Mouse (Mus musculus): Measurements from ENCODE around the gene Mcm10.
A peak's percentile ranks its signal among the peaks of the same experiment; 100 is the strongest.

Gene Mcm10

DNA sequence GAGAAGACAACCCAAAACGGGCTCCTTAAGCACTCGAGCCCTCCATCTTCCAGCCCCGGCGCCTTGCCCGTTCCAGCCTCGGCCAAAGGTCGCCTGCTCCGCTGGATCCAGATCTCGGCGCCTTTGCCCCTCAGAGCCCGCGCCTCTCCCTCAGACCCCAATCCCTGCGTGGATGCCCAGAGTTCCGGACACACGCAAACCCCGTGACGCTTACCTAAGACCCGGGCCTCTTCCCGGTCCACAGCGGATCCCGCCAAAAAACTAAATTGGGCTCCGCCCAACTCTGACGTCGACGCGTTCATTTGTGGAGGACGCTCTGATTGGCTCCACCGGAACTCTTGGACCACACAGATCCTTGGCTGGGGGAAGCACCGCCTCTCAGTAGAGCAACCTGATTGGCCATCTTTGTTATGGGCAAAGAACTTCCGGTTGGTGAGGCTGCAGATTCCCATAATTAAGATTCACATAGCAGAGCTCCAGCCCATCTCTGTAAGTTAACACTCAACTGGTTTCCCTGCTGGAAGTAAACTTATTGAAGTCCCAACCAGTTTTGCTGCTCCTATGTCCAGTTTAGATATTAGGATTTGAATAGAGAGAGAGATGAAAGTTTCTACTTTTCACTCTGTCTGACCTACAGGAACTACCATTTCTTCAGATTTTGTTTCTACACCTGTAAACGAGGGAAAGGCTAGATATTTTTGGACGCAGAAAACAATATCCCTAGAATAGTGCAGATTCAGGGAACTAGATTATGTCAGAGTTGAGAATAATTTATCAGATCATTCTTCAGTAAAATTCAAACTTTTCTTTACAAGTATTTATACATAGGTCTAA is at the start of gene Mcm10:
TSS of gene Mcm10 (minus strand) at position 301 of the 834 bp plus-strand sequence.
- peak; percentile 84 to 91 for DNase-seq (ENCODE audit: low spot score in 2 of 2)

DNA sequence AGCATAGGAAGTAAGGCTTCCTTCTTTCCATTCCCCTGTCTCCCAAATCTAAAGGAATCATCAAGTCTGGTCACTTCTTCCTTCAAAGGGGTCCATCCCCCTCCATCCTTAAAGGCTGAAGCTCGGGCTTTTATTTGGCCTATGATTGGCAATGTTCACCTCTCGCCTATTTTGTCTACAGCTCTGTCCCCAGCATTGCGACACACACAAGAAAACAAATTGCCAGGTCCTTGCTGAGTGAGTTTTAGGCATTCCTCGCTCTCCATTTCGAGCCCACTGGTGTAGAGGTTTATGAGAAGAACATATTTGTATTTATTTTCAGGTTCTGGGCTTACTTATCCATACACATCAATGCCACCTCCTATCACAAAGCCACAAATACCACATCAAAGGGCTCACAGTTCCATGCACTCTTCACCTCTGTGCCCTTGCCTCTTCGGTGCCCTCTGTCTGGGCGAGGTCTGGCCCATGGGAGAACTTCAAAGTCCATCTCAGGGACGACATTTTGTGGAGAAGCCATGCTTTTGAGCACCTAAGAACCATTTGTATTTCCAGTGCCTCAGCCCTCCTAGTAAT is 48.6 kb upstream of the Mcm10 start:
- no peak for DNase-seq (ENCODE audit: low spot score in 2 of 2)

DNA sequence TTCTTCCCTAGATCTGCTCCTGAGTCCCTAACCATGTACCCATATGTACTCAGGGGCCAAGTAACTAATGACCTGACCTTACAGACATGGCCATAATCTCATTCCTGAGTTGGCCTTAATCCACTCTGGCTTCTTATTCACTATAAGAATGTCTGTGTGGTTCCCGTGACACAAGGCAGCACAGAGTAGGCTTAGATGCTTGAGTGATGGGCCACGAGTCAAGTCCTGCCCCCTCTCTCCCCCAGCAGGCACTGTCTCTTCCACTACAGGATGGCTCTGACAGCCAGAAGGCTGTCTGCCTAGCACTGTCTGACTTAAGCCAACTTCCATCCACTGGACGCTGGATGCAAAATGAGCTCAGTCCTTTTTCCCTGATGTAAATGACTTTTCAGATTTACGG is 47.4 kb upstream of the Mcm10 start:
- DNase-seq (ENCODE audit: low spot score in 2 of 2) = no peak

DNA sequence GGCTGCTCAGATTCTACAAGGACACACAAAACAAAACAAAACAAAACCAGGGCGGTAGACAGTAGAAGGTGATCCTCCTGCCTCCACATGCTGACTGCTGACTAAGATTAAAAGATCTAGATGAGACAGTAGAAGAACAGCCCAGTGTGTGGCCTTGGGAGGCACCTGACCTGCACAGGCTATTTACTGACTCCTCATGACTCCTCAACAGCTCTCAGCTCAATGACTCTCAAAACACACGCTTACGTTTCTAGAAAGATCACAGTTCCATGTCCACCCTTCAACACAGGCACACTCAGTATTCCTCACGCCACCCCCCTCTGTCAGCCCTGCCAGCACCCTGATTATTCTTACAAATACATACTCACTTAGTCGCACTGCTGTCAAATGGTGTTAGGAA is 45.8 kb upstream of the Mcm10 start:
- no peak for DNase-seq (ENCODE audit: low spot score in 2 of 2)

DNA sequence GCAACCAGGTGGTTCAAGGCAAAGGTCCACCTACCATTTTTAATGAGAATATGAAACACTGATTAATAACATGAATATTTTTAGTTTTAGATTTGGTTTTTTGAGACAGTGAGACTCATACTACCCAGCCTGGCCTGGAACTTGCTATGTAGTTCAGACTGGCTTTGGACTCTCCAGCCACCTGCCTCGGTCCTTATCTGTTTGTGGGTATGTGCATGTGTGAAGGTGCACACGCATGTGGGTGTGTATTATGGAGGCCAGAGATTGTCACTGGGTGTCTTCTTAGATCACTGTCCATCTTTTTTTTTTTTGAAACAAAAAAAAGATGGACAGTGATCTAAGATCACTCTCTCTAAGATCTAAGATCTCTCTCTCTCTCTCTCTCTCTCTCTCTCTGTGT is 38.0 kb upstream of the Mcm10 start:
- DNase-seq (ENCODE audit: low spot score in 2 of 2) = no peak

DNA sequence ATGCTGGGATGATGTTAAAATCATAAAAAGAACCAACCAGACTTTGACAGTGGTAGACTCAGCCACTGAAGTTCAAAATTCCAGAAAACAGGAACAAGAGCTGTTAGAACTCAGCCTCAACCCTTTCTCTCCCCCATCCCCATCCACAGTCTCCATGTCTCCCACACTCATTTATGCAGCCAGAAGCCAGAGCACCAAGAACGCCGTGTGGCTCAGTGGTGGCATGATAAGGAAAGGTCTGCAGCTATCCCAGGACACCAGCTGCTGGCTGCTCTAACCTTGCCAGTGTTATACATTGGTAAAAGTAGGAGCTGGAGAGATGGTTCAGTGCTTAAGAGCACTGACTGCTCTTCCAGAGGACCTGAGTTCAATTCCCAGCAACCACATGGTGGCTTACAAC is 34.4 kb upstream of the Mcm10 start:
- no peak for DNase-seq (ENCODE audit: low spot score in 2 of 2)

DNA sequence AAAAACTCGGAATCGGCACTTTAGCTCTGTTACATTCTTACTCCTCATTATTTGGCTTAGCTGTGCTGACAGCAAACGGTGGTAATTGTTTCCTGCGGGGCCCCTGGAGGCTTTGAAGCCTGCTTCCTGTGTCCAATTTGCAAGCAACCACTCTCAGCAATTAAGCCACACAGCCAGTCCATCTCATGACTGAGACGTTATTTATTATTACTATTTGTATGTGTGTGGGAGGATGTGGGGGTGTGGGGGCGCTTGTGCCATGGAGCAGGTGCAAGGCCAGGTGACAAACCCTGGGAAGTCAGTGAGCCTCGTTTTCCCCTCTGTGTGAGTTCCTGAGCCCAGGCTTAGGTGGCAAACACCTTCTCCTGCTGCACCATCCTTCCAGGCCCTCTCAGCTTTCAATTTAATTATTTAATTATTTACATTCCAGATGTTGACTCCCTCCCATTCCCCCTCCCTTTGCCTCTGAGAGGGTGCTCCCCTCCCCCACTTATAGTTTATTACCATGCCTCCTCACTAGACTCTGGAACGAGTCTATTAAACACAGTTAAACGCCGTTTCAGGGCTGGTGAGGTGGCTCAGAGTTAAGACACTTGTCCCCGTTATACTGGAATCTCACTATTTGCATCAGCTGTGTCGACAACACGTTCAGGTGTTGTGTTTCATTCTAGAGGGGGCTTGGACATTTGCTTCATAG is 32.8 kb upstream of the Mcm10 start:
- no peak for DNase-seq (ENCODE audit: low spot score in 2 of 2)

DNA sequence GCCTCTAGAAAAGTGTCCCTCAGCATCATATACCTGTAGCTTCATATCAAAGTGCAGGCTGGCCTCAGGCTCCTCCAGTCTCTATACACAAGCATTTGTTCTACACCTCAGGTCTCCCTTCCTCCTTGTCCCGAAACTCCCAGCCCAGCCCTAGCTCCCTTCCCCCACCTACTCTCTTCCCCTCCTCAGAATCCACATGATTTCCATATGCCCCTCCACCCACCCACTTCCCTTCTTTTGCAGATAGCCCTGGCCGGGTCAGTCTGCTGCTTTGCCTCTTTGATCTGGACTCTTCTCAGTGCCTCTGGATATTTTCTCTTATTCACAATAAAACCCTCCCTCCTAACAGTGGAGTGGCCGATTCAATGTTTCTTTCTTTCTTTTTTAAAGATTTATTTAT is 31.7 kb upstream of the Mcm10 start:
- DNase-seq (ENCODE audit: low spot score in 2 of 2) = no peak

DNA sequence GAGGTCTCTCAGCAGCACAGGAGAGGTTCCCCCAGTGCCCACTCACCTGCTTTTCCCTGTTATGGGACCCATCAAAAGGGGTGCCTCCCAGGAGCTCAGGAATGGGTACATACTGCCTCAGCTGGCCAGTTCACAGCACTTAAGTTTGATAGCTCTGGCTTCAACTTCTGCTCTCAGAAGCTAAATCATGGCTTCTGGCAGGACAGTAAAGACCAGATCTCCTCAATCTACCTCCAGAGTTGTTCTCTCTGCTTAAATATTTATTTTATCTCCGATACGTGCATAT is 30.8 kb upstream of the Mcm10 start:
- DNase-seq (ENCODE audit: low spot score in 2 of 2) = no peak

DNA sequence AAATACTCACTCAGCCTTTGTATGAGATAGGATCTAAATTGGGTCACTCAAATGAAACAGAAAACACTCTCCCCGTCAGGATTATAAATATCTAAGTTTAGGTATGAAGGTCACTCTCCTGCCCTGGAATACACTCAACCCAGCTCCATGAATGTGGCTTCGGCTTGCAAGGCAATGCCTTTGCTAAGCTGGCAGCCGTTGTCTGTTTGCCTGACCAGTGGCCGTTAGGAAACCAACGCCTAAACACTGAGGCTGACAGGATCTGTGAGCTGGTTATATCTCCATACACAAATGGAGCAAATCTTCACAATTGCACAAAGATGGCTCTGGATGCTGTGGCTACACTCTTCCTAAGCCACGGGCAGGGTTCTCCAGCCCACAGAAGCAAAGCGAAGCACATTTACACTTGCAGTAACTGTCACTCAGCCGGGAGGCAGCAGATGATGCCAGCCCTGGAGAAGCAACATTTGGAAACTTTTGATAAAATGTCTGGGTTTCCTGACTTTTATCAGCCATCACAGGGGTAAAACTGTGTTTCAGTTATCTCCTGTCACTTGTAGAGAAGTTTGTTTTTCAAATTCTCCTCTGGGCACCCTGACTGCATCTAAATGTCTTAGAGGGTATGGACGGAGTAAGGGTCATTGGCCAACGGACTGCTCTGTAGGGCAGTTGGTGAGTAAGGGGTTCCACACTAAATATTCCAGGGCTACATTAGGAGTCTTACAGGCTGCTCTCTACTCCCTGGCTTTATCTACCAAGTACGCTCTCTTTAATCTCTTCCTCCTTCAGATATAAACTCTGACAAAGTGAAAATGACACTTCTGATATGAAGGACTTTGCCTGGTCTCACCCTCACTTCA is 30.3 kb upstream of the Mcm10 start:
- no peak for DNase-seq (ENCODE audit: low spot score in 2 of 2)

DNA sequence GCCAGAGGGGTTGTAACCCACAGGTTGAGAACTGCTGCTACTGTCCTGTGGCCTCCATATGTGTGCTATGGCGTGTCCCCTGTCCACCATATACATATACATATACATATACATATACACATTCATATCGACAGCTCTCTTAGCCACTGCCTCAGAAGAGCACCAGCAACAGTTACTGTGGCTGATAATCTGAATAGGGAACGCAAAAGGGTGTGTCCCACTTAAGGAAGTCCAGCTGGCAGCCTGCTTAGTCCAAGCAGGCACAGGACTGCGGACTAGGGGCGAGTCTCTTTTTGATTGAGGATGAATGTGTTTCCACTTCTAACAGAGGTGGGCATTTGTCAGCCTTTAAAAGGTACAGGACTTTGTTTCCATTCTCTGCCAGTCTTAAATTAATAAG is 29.3 kb upstream of the Mcm10 start:
- no peak for DNase-seq (ENCODE audit: low spot score in 2 of 2)

DNA sequence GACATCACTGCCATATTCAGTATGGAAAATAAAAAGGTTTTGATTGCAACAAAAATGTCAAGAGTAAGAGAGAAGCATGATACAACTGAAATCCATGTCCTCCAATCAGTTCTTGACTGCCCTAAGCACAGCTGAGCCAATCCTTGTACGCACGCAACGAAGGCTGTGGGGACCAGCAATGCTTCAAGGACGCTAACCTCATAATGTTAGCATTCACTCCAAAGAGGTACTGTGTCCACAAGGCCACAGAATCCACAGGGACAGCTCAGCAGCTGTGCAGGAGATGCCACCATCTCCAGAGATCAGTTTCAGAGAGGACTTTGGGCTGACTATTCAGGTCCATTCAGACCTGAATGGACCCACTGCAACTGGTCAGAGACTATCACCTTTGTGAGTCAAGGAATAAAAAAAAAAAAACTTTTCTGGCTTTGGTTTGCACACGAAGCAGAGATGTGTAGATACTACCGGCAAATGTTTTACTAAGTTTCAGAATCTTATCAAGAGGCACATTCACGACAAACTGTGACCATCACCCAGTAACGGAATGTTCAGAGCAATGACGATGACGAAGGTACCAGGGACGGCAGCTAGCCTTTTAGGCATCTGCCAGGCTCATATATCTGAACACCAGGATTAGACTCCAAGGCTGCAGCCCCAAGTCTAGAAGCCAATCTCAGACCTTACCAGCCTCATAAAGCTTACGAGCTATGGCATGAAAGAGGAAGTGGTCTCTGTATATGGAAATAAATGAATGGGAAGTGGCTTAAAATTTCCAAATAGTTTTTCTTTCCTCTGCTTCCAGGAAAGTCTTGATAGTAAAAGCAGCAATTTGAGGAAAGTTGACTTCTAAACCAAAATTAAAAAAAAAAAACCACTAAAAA is 27.9 kb upstream of the Mcm10 start:
- DNase-seq (ENCODE audit: low spot score in 2 of 2) = no peak

DNA sequence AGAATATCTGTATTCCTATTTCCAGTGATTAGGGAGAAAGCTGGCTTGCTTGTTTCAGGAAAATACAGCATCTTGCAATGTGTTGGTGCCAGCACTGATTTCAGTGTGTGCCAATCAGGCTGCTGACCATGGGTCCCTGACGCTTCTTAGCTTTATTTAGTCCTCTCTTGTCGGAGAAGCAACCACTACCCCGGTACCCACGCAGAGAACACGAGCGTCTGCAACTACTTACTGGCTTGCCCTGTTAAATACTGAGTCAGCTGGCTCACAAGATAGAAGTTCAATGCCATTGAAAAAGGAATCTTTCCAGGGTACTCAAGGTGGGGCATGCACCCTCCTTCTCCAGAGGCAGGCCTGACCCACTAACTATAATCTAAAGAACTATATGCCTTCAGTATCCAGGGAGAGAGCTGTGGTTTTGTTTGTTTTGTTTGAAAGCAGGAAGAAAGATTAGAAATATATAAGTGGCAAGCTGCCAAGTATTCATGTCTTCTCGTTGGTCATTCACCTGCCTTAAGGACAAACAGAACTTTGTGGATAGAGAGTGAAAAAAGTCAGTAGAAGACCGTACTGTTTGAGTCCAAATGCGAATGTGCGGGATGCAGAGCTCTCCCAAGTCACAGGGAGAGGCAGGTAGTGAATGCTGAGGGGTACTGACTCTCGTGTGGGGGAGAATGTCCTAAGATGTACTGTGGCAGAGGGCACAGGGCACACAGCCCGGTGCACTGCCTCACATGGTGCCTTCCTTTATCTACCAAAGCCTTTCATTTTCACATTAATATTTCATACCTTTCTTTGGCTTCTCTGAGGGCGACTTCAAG is 27.0 kb upstream of the Mcm10 start:
- no peak for DNase-seq (ENCODE audit: low spot score in 2 of 2)

DNA sequence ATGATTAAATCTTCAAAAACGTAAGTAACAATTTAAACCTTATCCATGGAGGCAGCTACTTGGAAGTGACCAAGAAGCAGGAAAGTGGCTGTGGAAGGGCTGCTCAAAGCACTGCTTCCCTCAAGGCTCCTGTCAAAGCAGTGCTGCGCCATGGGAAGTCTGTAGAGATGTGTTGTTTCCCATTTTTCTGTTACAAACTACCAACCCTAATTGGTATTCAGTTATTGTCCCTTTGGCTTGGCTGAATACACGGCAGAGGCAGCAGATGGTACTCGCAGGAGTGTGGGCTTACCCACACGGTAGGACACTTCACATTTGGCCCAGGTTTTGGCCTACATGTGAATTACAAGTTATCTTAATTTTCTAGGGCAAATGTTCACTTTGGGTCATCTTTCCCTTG is 25.7 kb upstream of the Mcm10 start:
- no peak for DNase-seq (ENCODE audit: low spot score in 2 of 2)

DNA sequence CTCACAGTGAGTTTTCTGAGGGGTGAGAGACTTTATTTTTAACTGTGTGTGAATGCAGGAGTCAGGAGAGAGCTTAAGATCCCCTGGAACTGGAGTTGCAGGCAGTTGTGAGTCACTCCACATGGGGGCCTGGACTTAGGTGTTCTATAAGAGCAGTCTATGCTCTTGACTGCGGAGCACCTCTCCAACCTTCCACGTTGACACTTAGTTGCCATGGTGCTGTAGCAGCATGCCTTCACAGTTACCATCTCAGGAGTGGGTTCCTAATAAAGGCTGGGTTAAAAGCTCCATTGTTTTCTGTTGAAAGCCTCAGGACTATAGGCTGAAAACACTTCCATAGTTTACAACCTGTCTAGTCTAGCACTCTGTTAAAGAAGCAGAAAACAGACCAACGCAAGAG is 24.8 kb upstream of the Mcm10 start:
- no peak for DNase-seq (ENCODE audit: low spot score in 2 of 2)

DNA sequence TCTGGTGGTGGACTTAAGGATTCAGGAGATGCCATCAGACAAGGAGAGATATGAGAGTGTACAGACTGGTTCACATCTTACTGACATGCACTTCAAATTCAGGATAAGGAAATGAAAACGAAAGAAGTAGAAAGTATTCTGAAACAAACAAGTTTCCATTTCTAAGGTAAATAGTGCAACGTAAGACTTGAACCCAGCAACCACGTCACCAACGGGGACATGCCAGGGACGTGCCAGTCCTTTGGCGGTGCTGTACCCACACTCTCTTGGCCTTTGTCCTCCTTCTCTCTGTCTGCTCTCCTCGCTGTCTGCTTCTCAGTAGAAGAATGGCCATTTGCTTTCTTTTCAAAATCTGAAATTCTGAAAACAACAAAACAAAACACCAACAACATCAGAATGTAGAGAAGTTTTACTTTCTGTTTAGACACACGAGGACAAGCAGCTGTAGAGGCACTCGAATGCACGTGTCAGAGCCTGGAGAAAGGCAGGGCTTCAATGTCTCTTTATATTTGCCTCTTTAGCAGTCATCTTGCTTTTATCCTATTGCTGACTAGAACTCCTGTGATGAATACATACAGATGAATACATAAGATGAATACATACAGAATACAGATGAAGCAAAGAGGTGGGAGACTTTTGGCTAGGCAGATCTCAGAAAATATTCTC is 24.0 kb upstream of the Mcm10 start:
- no peak for DNase-seq (ENCODE audit: low spot score in 2 of 2)

DNA sequence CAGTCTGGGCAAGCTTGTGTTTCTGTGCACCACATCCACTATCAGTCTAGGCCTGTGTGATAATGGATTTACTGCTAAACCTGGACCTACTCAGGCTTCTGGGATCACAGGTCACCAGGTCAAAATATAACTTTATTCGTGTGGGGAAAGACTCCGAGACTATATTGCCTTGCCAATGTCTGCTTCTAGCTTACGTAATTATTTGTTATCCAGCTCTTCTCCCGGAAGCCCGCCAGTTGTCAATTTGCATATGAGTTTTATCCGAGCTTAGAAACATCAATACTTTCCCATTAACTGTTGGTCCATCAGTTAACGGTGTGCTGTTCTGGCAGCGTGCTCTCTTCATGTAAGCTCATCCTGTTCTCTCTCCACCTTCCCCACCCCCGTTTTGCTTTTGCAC is 22.6 kb upstream of the Mcm10 start:
- no peak for DNase-seq (ENCODE audit: low spot score in 2 of 2)

DNA sequence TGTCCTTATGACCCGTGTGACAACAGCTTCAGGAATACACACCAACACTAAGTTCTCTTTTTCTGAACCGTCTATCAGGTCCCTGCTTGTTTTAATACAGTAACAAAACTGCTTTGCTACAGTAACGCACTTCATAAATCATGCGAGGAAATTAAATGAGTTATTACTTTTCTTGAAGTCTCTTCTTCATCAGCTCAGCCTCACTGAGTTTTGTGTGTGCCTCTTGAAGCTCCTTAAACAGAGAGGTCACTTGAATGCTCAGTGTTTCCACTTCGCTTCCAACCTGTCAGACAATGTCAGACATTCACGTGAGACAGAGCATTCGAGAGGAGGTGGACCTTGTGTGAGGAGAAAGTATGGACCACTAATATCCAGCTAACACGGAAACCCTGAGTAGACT is 22.2 kb upstream of the Mcm10 start:
- no peak for DNase-seq (ENCODE audit: low spot score in 2 of 2)

DNA sequence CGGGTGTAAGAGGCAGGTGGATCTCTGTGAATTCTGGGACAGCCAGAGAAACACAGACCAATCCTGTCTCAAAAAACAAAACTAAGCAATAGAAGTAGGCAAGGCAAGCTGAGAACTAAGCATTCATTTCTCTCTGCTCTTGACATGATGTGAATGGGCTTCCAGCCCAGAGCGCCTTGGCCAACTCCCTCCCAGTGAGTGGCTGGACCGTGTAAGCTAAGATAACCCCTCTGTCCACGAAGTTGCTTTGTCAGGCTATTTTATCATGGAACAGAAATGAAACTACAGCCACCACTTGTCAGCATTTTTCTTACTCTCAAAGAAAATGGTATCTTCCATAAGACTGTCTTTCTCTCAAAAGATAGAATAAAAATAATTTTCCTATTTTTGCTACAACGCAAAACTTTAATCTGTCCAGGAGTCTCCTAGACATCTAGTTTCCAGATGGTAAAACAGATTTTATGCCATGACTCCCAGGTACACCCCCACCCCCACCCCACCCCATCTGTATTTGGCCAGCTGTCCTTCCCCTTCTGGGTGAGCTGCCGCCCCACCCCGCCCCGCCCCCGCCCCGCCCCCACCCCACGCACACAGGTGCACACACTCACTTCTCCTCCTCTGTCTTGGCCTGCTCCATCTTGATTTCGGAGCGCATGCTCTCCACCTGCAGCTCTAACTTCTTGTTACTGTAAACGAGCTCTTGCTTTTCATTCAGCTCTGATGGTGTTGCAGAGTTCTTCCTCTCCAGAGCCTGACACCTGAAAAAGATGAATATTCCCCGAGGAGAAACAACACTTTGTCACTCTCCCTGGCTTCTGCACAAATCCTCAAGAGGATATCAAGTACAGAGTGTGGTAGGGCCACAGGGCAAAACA is 21.2 kb upstream of the Mcm10 start:
- DNase-seq (ENCODE audit: low spot score in 2 of 2) = no peak

All from spleen, postnatal 14 days (tissue).